Mouse (Mus musculus): ENCODE measurements around the gene Gm8113. TPM values are rescaled to one million over a fixed set of nuclear protein-coding genes. Genes with fewer than 3 reads are reported as not detected.

The Gm8113 gene
- 0.85 TPM for polyA plus RNA-seq (2014; fragmentation: Illumina TruSeq; extraction: RNeasy Lipid Tissue Mini Kit (QIAGEN cat#74804); ENCODE audit: low read depth, low replicate concordance)

DNA sequence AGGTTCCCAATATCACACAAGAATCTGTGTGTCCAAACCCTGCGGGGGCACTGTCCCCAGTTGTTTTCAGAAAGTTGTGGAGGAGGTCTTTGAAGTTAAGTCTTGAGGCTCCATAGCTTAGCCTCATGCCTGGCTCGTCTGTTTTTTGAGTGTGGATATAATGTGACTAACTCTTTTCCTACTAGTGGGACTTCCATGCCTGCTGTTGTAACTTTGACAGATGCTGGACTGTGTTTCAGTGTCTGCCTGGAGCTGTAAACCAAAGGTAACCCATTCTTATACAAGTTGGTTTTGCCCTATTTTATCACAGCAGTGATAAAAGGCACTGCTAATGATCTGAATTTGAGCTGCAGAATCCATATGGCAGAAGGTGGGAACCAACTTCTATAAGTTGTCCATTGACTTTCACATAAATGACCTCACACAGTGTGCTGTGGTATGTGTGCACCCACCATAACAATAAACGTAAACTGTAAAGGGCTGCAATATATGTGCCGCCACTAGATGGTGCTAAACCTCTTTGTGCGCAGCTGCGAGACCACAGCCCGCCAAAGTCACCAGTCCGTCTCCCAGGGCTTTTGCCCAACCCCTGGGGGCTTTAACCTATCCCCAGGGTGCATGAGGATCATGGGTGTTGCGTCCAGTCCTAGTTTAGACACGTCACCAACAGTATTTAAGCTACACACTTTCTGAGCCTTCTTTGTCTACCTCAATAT, at the start of gene Gm8113:
Gene Gm8113, plus strand, starts transcription at position 703 of the 716 bp plus-strand sequence.

DNA sequence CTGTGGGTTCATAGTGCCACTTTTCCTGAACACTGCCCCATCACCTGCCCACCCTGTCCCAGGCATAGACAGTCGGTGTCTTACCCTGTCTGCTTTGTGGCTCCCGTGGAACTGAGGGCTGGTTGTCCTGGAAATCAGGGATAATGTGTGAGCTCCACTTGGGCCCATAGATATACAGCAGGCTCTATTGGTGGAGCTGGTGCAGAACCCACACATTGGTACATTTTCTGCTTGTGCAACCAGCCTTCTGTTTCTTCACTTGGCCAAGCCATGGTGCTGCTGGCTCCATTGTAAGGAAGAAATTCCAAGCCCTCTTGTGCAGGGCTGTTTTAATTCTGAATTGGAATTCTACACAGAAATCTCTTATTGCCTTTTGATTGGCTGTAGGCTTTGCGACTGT, 49.8 kb upstream of the Gm8113 start, which contains the start of gene Ear1:
Gene Ear1, minus strand, starts transcription at position 101 of the 400 bp plus-strand sequence.

DNA sequence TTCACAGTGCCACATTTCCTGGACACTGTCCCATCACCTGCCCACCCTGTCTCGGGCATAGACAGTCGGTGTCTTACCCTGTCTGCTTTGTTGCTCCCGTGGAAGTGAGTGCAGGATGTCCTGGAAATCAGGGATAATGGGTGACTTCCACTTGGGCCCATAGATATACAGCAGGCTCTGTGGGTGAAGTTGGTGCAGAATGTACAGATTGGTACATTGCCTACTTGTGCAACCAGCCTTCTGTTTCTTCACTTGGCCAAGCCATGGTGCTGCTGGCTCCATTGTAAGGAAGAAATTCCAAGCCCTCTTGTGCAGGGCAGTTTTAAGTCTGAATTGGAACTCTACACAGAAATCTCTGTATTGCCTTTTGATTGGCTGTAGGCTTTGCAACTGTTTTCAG, 1.7 kb upstream of the Gm8113 start, which contains the start of gene Ear10:
Gene Ear10, minus strand, starts transcription at position 101 of the 400 bp plus-strand sequence.

DNA sequence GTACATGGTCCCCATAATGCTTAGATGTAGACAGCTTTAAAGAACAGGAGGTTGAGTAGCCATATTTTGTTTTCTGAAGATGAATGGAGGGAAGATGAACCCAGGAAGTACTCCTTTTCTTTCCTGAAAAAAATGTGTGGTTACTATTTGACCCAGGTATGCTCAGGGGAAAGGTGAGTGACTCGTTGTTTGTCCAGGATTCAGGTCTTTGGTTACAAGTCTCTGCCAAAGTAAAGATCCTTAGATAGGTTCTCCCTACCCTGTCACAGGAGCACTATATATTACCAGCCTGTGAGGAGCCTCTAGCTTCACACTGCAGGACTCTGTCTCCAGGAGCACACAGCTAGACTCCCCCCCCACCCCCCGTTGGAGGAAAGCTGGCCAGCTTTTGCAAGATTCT, 31.6 kb downstream of the Gm8113 start, which contains the start of gene Ang5:
Gene Ang5, plus strand, starts transcription at position 301 of the 400 bp plus-strand sequence.

Other genes starting within 250 kb of the Gm8113 start
- not detected for gene Gm8165, start 248.2 kb upstream of the Gm8113 start, polyA plus RNA-seq (2014; fragmentation: Illumina TruSeq; extraction: RNeasy Lipid Tissue Mini Kit (QIAGEN cat#74804); ENCODE audit: low read depth, low replicate concordance)
- gene Gm7324, start 227.6 kb upstream of the Gm8113 start, polyA plus RNA-seq (2014; fragmentation: Illumina TruSeq; extraction: RNeasy Lipid Tissue Mini Kit (QIAGEN cat#74804); ENCODE audit: low read depth, low replicate concordance), result 2.6 TPM
- not detected for gene Gm16506, start 197.9 kb upstream of the Gm8113 start, polyA plus RNA-seq (2014; fragmentation: Illumina TruSeq; extraction: RNeasy Lipid Tissue Mini Kit (QIAGEN cat#74804); ENCODE audit: low read depth, low replicate concordance)
- not detected for gene Gm6526, start 177.5 kb upstream of the Gm8113 start, polyA plus RNA-seq (2014; fragmentation: Illumina TruSeq; extraction: RNeasy Lipid Tissue Mini Kit (QIAGEN cat#74804); ENCODE audit: low read depth, low replicate concordance)
- not detected for gene Gm8180, start 140.6 kb upstream of the Gm8113 start, polyA plus RNA-seq (2014; fragmentation: Illumina TruSeq; extraction: RNeasy Lipid Tissue Mini Kit (QIAGEN cat#74804); ENCODE audit: low read depth, low replicate concordance)
- gene Ear1, start 49.9 kb upstream of the Gm8113 start, polyA plus RNA-seq (2014; fragmentation: Illumina TruSeq; extraction: RNeasy Lipid Tissue Mini Kit (QIAGEN cat#74804); ENCODE audit: low read depth, low replicate concordance), result not detected
- gene Ear10, start 1.8 kb upstream of the Gm8113 start, polyA plus RNA-seq (2014; fragmentation: Illumina TruSeq; extraction: RNeasy Lipid Tissue Mini Kit (QIAGEN cat#74804); ENCODE audit: low read depth, low replicate concordance), result not detected
- not detected for gene Ang5, start 31.7 kb downstream of the Gm8113 start, polyA plus RNA-seq (2014; fragmentation: Illumina TruSeq; extraction: RNeasy Lipid Tissue Mini Kit (QIAGEN cat#74804); ENCODE audit: low read depth, low replicate concordance)
- not detected for gene Ang6, start 76.9 kb downstream of the Gm8113 start, polyA plus RNA-seq (2014; fragmentation: Illumina TruSeq; extraction: RNeasy Lipid Tissue Mini Kit (QIAGEN cat#74804); ENCODE audit: low read depth, low replicate concordance)
- 1.5 TPM for gene Ear2, start 177.3 kb downstream of the Gm8113 start, polyA plus RNA-seq (2014; fragmentation: Illumina TruSeq; extraction: RNeasy Lipid Tissue Mini Kit (QIAGEN cat#74804); ENCODE audit: low read depth, low replicate concordance)
- not detected for gene Gm3327, start 198.5 kb downstream of the Gm8113 start, polyA plus RNA-seq (2014; fragmentation: Illumina TruSeq; extraction: RNeasy Lipid Tissue Mini Kit (QIAGEN cat#74804); ENCODE audit: low read depth, low replicate concordance)

All from kidney, adult 10 weeks (tissue).